9 mouse cellular contexts compared by ENCODE assay signal in genomic region chr9:59134171-59135041, GRCm38 (mm10).
A peak's percentile ranks its signal among the peaks of the same experiment; 100 is the strongest.
DNase-seq lines count a peak whose midpoint lies in the region; ATAC-seq and TF ChIP-seq lines count a peak whose summit lies in the region.
"Had no signal": no experiment of that assay in that cellular context is flagged by ENCODE, and none has a peak within 500 bp of the region (broad histone marks: within the 10 kb centered on the region; RNA-seq: fewer than 3 reads in every experiment).

No protein-coding gene starts in this region.

- no peak for TF ChIP-seq EP300 in heart, postnatal 0 days (IDR thresholded peaks at IDR 0.05; ENCODE audit: low read depth)

- 17% methylated on average over 15 of the region's 15 CpGs for WGBS in embryonic facial prominence, embryonic 12.5 days
- WGBS in heart, postnatal 0 days, result 25% methylated on average over 15 of the region's 15 CpGs
- 50% methylated on average over 15 of the region's 15 CpGs for WGBS in midbrain, embryonic 14.5 days
- WGBS in stomach, embryonic 16.5 days, result 23% methylated on average over 15 of the region's 15 CpGs

- TF ChIP-seq CTCF in heart, postnatal 0 days (IDR thresholded peaks at IDR 0.05; ENCODE audit: low read depth), result no peak

- H3K4me3 ChIP-seq in embryonic facial prominence, embryonic 12.5 days, result no peak overlapping the region
- H3K4me3 ChIP-seq in heart, postnatal 0 days (ENCODE audit: low read depth, low read length), result peak overlapping the region; percentile 2; the same call in 1 of the 2 replicates
- no peak overlapping the region for H3K4me3 ChIP-seq in midbrain, embryonic 14.5 days (replicated peaks; ENCODE audit: low read depth, low read length)
- H3K4me3 ChIP-seq in stomach, embryonic 16.5 days (replicated peaks; ENCODE audit: low read length), result peak overlapping the region; percentile 8; the same call in 1 of the 2 replicates
- H3K4me3 ChIP-seq: midbrain, embryonic 12.5 days had no signal

- H3K9ac ChIP-seq in embryonic facial prominence, embryonic 12.5 days, result no peak overlapping the region
- H3K9ac ChIP-seq in heart, postnatal 0 days (replicated peaks; ENCODE audit: low read depth, low read length), result no peak overlapping the region
- H3K9ac ChIP-seq in midbrain, embryonic 14.5 days (replicated peaks; ENCODE audit: low read length), result no peak overlapping the region
- H3K9ac ChIP-seq in stomach, embryonic 16.5 days (ENCODE audit: low read length), result peak overlapping the region; percentile 27
- H3K9ac ChIP-seq: midbrain, embryonic 12.5 days had no signal

- no peaks in the 10 kb centered on the region for H3K27me3 ChIP-seq in embryonic facial prominence, embryonic 12.5 days
- no peaks in the 10 kb centered on the region for H3K27me3 ChIP-seq in heart, postnatal 0 days (ENCODE audit: control insufficient read depth, insufficient read depth, low read length)
- H3K27me3 ChIP-seq in midbrain, embryonic 14.5 days (ENCODE audit: control insufficient read depth, insufficient read depth, low read length), result no peaks in the 10 kb centered on the region
- no peaks in the 10 kb centered on the region for H3K27me3 ChIP-seq in stomach, embryonic 16.5 days (ENCODE audit: control insufficient read depth, insufficient read depth, low read length)
- H3K27me3 ChIP-seq: midbrain, embryonic 12.5 days had no signal

- no peaks in the 10 kb centered on the region for H3K9me3 ChIP-seq in embryonic facial prominence, embryonic 12.5 days
- H3K9me3 ChIP-seq in heart, postnatal 0 days (replicated peaks; ENCODE audit: control insufficient read depth, low read length), result no peaks in the 10 kb centered on the region
- H3K9me3 ChIP-seq in midbrain, embryonic 14.5 days (ENCODE audit: control insufficient read depth, low read length), result no peaks in the 10 kb centered on the region
- no peaks in the 10 kb centered on the region for H3K9me3 ChIP-seq in stomach, embryonic 16.5 days (replicated peaks; ENCODE audit: control insufficient read depth, low read length)
- H3K9me3 ChIP-seq: midbrain, embryonic 12.5 days had no signal

- H3K36me3 ChIP-seq in embryonic facial prominence, embryonic 12.5 days, result no peaks in the 10 kb centered on the region
- no peaks in the 10 kb centered on the region for H3K36me3 ChIP-seq in heart, postnatal 0 days (replicated peaks; ENCODE audit: control insufficient read depth, insufficient read depth, low read length)
- H3K36me3 ChIP-seq in midbrain, embryonic 14.5 days (ENCODE audit: control insufficient read depth, insufficient read depth, low read length), result no peaks in the 10 kb centered on the region
- H3K36me3 ChIP-seq in stomach, embryonic 16.5 days (ENCODE audit: control insufficient read depth, insufficient read depth, low read length), result no peaks in the 10 kb centered on the region
- H3K36me3 ChIP-seq: midbrain, embryonic 12.5 days had no signal

- peak overlapping the region; percentile 34 for H3K4me2 ChIP-seq in embryonic facial prominence, embryonic 12.5 days (replicated peaks)
- H3K4me2 ChIP-seq in heart, postnatal 0 days (ENCODE audit: low read depth, low read length), result peak overlapping the region; percentile 40
- no peak overlapping the region for H3K4me2 ChIP-seq in midbrain, embryonic 14.5 days (ENCODE audit: low read length)
- H3K4me2 ChIP-seq in stomach, embryonic 16.5 days (ENCODE audit: low read depth, low read length), result peak overlapping the region; percentile 43
- H3K4me2 ChIP-seq: midbrain, embryonic 12.5 days had no signal

- DNase-seq in cerebellum, postnatal 14 days, result peak; percentile 30 to 40
- no peak for DNase-seq in cerebellum, adult 11 months
- DNase-seq in heart, postnatal 0 days (ENCODE audit: low spot score), result peak; percentile 21
- peak; percentile 36 to 41 for DNase-seq in kidney, postnatal 36 days
- DNase-seq in midbrain, embryonic 14.5 days, result peak; percentile 31

- H3K27ac ChIP-seq in embryonic facial prominence, embryonic 12.5 days, result peak overlapping the region; percentile 82
- peak overlapping the region; percentile 43 for H3K27ac ChIP-seq in heart, postnatal 0 days (ENCODE audit: low read depth)
- H3K27ac ChIP-seq in midbrain, embryonic 14.5 days (replicated peaks; ENCODE audit: low read depth, low read length), result no peak overlapping the region
- peak overlapping the region; percentile 87 for H3K27ac ChIP-seq in stomach, embryonic 16.5 days (ENCODE audit: low read length)
- H3K27ac ChIP-seq: midbrain, embryonic 12.5 days had no signal

- peak; percentile 86 for ATAC-seq in embryonic facial prominence, embryonic 12.5 days (ENCODE audit: insufficient number of reproducible peaks, insufficient read depth, low FRiP score, low TSS enrichment)
- ATAC-seq in heart, postnatal 0 days (ENCODE audit: insufficient read depth, low read depth), result peak; percentile 75
- no peak for ATAC-seq in midbrain, embryonic 14.5 days (ENCODE audit: low FRiP score, low TSS enrichment)
- peak; percentile 72; the same call in 1 of the 2 replicates for ATAC-seq in stomach, embryonic 16.5 days (ENCODE audit: insufficient read depth, low FRiP score)
- no peak for ATAC-seq in activated CD4-positive, CD25-positive, alpha-beta regulatory T cell, adult 4 months

- peaks cover 19% of the 10 kb centered on the region; the same call in 1 of the 2 replicates for H3K4me1 ChIP-seq in embryonic facial prominence, embryonic 12.5 days
- peaks cover 6% of the 10 kb centered on the region; the same call in 1 of the 2 replicates for H3K4me1 ChIP-seq in heart, postnatal 0 days (ENCODE audit: control insufficient read depth, insufficient read depth)
- peaks cover 3% of the 10 kb centered on the region; the same call in 1 of the 2 replicates for H3K4me1 ChIP-seq in midbrain, embryonic 14.5 days (ENCODE audit: control insufficient read depth, insufficient read depth, low read length)
- peaks cover 9% of the 10 kb centered on the region for H3K4me1 ChIP-seq in stomach, embryonic 16.5 days (ENCODE audit: control insufficient read depth, insufficient read depth, low read length)

Comparison
In these comparisons a context has a peak if more than half of its experiments do, and no peak if none do; other contexts are left out.
1. ATAC-seq: peak in embryonic facial prominence, embryonic 12.5 days (single experiment), heart, postnatal 0 days (single experiment) and stomach, embryonic 16.5 days (single experiment); none in midbrain, embryonic 14.5 days (single experiment) and activated CD4-positive, CD25-positive, alpha-beta regulatory T cell, adult 4 months (single experiment).
2. H3K4me3 ChIP-seq: peak in heart, postnatal 0 days (single experiment) and stomach, embryonic 16.5 days (single experiment); none in embryonic facial prominence, embryonic 12.5 days (single experiment) and midbrain, embryonic 14.5 days (single experiment).